Mouse (Mus musculus) embryonic fibroblast, embryonic 13.5 days (primary cell): ENCODE measurements at regions not wholly inside any gene's neighbourhood (a gene's known extent, or its start where the extent isn't known, plus 50 kb on each side); places are given as distances from the start of the nearest gene placed in this dataset.

Experiments used
- CTCF ChIP-seq: IDR thresholded peaks from 2 replicates; pipeline ENCODE4 v1.5.1; 2011; ENCODE audit warnings: mild to moderate bottlenecking, control low read depth, low read length, moderate library complexity, borderline replicate concordance; ENCODE audit not compliant: insufficient read depth
- POLR2A ChIP-seq: IDR thresholded peaks from 2 replicates; pipeline ENCODE4 v1.6.1; 2011; ENCODE audit warnings: low read depth, mild to moderate bottlenecking, control low read depth, low read length, moderate library complexity

- no peak for TF ChIP-seq CTCF
- TF ChIP-seq POLR2A: no peak
These were observed 359.3 kb upstream of the Tle4 start for GRCm38 (mm10) chr19:14957154-14957553.
